Mouse (Mus musculus) stomach, embryonic 16.5 days (tissue): Measurements from ENCODE around the gene Wasf2. TPM values are rescaled to one million over a fixed set of nuclear protein-coding genes. Genes with fewer than 3 reads are reported as not detected.

Source experiments
- ATAC-seq: fragments of 200-750 bp; cut with Nextera tagmentation; 2 replicates; pipeline ENCODE4 v1.8.0; 2017; ENCODE audit warnings: moderate number of reproducible peaks, moderate TSS enrichment; ENCODE audit not compliant: insufficient read depth, low FRiP score
- H3K27ac ChIP-seq: fragments of 300-500 bp; sonication (generic); 2 replicates; pipeline ENCODE4 v1.5.1; 2014; ENCODE audit warnings: low read length
- H3K27me3 ChIP-seq: fragments of 300-500 bp; sonication (generic); 2 replicates; pipeline ENCODE4 v1.6.1; 2014; ENCODE audit warnings: low read length, control low read depth, mixed read lengths; ENCODE audit not compliant: control insufficient read depth, insufficient read depth
- H3K36me3 ChIP-seq: fragments of 300-500 bp; sonication (generic); 2 replicates; pipeline ENCODE4 v1.6.1; 2014; ENCODE audit warnings: low read length; ENCODE audit not compliant: control insufficient read depth, insufficient read depth
- H3K4me1 ChIP-seq: fragments of 300-500 bp; sonication (generic); 2 replicates; pipeline ENCODE4 v1.6.1; 2014; ENCODE audit warnings: low read length, control low read depth, mixed read lengths; ENCODE audit not compliant: control insufficient read depth, insufficient read depth
- H3K4me2 ChIP-seq: fragments of 300-500 bp; sonication (generic); 2 replicates; pipeline ENCODE4 v1.6.1; 2014; ENCODE audit warnings: low read depth, low read length, mixed read lengths
- H3K4me3 ChIP-seq: fragments of 300-500 bp; sonication (generic); replicated peaks from 2 replicates; pipeline ENCODE4 v1.5.1; 2014; ENCODE audit warnings: mild to moderate bottlenecking, low read length
- H3K9ac ChIP-seq: fragments of 300-500 bp; sonication (generic); 2 replicates; pipeline ENCODE4 v1.6.1; 2014; ENCODE audit warnings: low read length
- H3K9me3 ChIP-seq: fragments of 300-500 bp; sonication (generic); replicated peaks from 2 replicates; pipeline ENCODE4 v1.6.1; 2016; ENCODE audit warnings: low read length, control low read depth; ENCODE audit not compliant: control insufficient read depth
- WGBS: fragments of 180-500 bp; shearing (Covaris S2); extraction: QIAGEN DNeasy Blood & Tissue Kit; methylation state at CpG from one replicate; pipeline ENCODE4 v1.1.7; 2014; 5-methylcytosine and 5-hydroxymethylcytosine counted together
- polyA plus RNA-seq: library from polyadenylated mRNA; unstranded; fragments of >200 nt; fragmentation: Nextera tagmentation; extraction: Ambion mirVana; gene quantifications from 2 replicates; pipeline ENCODE4 v1.2.1, GENCODE M21; 2015

The Wasf2 gene
- polyA plus RNA-seq, 1 experiment from 2014 or later, result 84.3 TPM

GRCm38 (mm10) chr4:133089319-133089718 is 41.0 kb upstream of the Wasf2 start:
- no peak for ATAC-seq
- H3K27ac ChIP-seq, result peak overlapping the region; percentile 94
- H3K4me3 ChIP-seq, result no peak overlapping the region
- H3K4me2 ChIP-seq, result no peak overlapping the region
- 53% methylated on average over 9 of the region's 9 CpGs for WGBS
- H3K9ac ChIP-seq, result no peak overlapping the region
- H3K4me1 ChIP-seq, result peaks cover 92% of the 10 kb centered on the region
- no peaks in the 10 kb centered on the region for H3K9me3 ChIP-seq
- no peaks in the 10 kb centered on the region for H3K27me3 ChIP-seq
- H3K36me3 ChIP-seq, result no peaks in the 10 kb centered on the region

- Histone ChIP-seq H3K27me3 (no peaks in the 10 kb centered on the region), H3K9ac (peak overlapping the region; percentile 60), H3K9me3 (no peaks in the 10 kb centered on the region), H3K4me2 (0 out of 2 replicates have a peak overlapping the region, but pooled peaks have one; percentile 37), H3K27ac (peak overlapping the region; percentile 94), H3K4me3 (no peak overlapping the region), H3K36me3 (no peaks in the 10 kb centered on the region), H3K4me1 (peaks cover 90% of the 10 kb centered on the region)
- no peak for ATAC-seq
- WGBS, result 68% methylated on average over 4 of the region's 4 CpGs
These were observed 40.5 kb upstream of the Wasf2 start for GRCm38 (mm10) chr4:133089802-133090201.

GRCm38 (mm10) chr4:133090276-133090719 is 40.0 kb upstream of the Wasf2 start:
- ATAC-seq, result peak; percentile 12; the same call in 1 of the 2 replicates
- H3K9ac ChIP-seq, result peak overlapping the region; percentile 60
- 27% methylated on average over 8 of the region's 8 CpGs for WGBS

GRCm38 (mm10) chr4:133090720-133091458 is 39.4 kb upstream of the Wasf2 start:
- 15% methylated on average over 18 of the region's 18 CpGs for WGBS
- ATAC-seq, result peak; percentile 54
- H3K9me3 ChIP-seq, result no peaks in the 10 kb centered on the region
- no peaks in the 10 kb centered on the region for H3K36me3 ChIP-seq
- 0 out of 2 replicates have a peak overlapping the region, but pooled peaks have one; percentile 11 for H3K4me3 ChIP-seq
- peak overlapping the region; percentile 60 for H3K9ac ChIP-seq
- peak overlapping the region; percentile 94 for H3K27ac ChIP-seq
- peak overlapping the region; percentile 37 for H3K4me2 ChIP-seq
- no peaks in the 10 kb centered on the region for H3K27me3 ChIP-seq
- peaks cover 89% of the 10 kb centered on the region for H3K4me1 ChIP-seq

More at GRCm38 (mm10) chr4:133090276-133090719, 40.0 kb upstream of the Wasf2 start:
- Histone ChIP-seq H3K9me3 (no peaks in the 10 kb centered on the region), H3K4me2 (peak overlapping the region; percentile 37), H3K4me3 (no peak overlapping the region), H3K4me1 (peaks cover 90% of the 10 kb centered on the region), H3K27ac (peak overlapping the region; percentile 94), H3K27me3 (no peaks in the 10 kb centered on the region), H3K36me3 (no peaks in the 10 kb centered on the region)

- no peak overlapping the region for H3K4me2 ChIP-seq
- no peaks in the 10 kb centered on the region for H3K36me3 ChIP-seq
- H3K4me1 ChIP-seq, result peaks cover 84% of the 10 kb centered on the region
- H3K4me3 ChIP-seq, result no peak overlapping the region
- ATAC-seq, result no peak
- 61% methylated on average over 4 of the region's 4 CpGs for WGBS
- no peaks in the 10 kb centered on the region for H3K27me3 ChIP-seq
- H3K27ac ChIP-seq, result peak overlapping the region; percentile 94
- H3K9me3 ChIP-seq, result no peaks in the 10 kb centered on the region
- peak overlapping the region; percentile 60; the same call in 1 of the 2 replicates for H3K9ac ChIP-seq
These were observed 38.9 kb upstream of the Wasf2 start for GRCm38 (mm10) chr4:133091459-133091785.

GRCm38 (mm10) chr4:133092453-133092901 is 37.8 kb upstream of the Wasf2 start:
- peak overlapping the region; percentile 49 for H3K4me2 ChIP-seq
- peaks cover 74% of the 10 kb centered on the region for H3K4me1 ChIP-seq
- 12% methylated on average over 18 of the region's 18 CpGs for WGBS
- H3K27me3 ChIP-seq, result no peaks in the 10 kb centered on the region
- peak overlapping the region; percentile 67 for H3K9ac ChIP-seq
- peak overlapping the region; percentile 17; the same call in 1 of the 2 replicates for H3K4me3 ChIP-seq
- no peaks in the 10 kb centered on the region for H3K9me3 ChIP-seq
- H3K36me3 ChIP-seq, result no peaks in the 10 kb centered on the region
- H3K27ac ChIP-seq, result peak overlapping the region; percentile 94
- ATAC-seq, result peak; percentile 49; the same call in 1 of the 2 replicates

- H3K27me3 ChIP-seq, result no peaks in the 10 kb centered on the region
- no peak overlapping the region for H3K4me3 ChIP-seq
- H3K27ac ChIP-seq, result peak overlapping the region; percentile 94
- H3K4me2 ChIP-seq, result no peak overlapping the region
- ATAC-seq, result no peak
- peaks cover 68% of the 10 kb centered on the region for H3K4me1 ChIP-seq
- H3K36me3 ChIP-seq, result no peaks in the 10 kb centered on the region
- no peaks in the 10 kb centered on the region for H3K9me3 ChIP-seq
- H3K9ac ChIP-seq, result peak overlapping the region; percentile 66
- WGBS, result 68% methylated on average over 6 of the region's 6 CpGs
These were observed 37.2 kb upstream of the Wasf2 start for GRCm38 (mm10) chr4:133093056-133093455.

GRCm38 (mm10) chr4:133093481-133094033 is 36.7 kb upstream of the Wasf2 start:
- Histone ChIP-seq H3K4me2 (no peak overlapping the region), H3K9ac (peak overlapping the region; percentile 66), H3K4me1 (peaks cover 64% of the 10 kb centered on the region), H3K4me3 (no peak overlapping the region), H3K36me3 (no peaks in the 10 kb centered on the region), H3K9me3 (no peaks in the 10 kb centered on the region), H3K27me3 (no peaks in the 10 kb centered on the region), H3K27ac (peak overlapping the region; percentile 94)
- WGBS, result 32% methylated on average over 6 of the region's 6 CpGs
- no peak for ATAC-seq

GRCm38 (mm10) chr4:133094255-133094654 is 36.0 kb upstream of the Wasf2 start:
- no peak for ATAC-seq
- Histone ChIP-seq H3K9ac (no peak overlapping the region), H3K4me3 (no peak overlapping the region), H3K36me3 (no peaks in the 10 kb centered on the region), H3K9me3 (no peaks in the 10 kb centered on the region), H3K4me1 (peaks cover 61% of the 10 kb centered on the region), H3K27me3 (no peaks in the 10 kb centered on the region), H3K27ac (peak overlapping the region; percentile 94; the same call in 1 of the 2 replicates), H3K4me2 (no peak overlapping the region)
- WGBS, result 50% methylated on average over 1 of the region's 1 CpGs
